Mouse (Mus musculus) gastrocnemius, postnatal 25 days (tissue): ENCODE results near the gene Timm29. TPM values are rescaled to one million over a fixed set of nuclear protein-coding genes. Genes with fewer than 3 reads are reported as not detected.

Source experiments
- DNase-seq: peaks from one replicate; pipeline ENCODE4 v3.0.0; 2022
- microRNA-seq, 2 experiments: library from miRNA; unstranded; fragments of <30 nt; microRNA quantifications; one replicate each; pipeline ENCODE4 v1.2.0; 2021; ENCODE audit warnings: borderline replicate concordance in 2 of 2
- total RNA-seq, 2 experiments: library from RNA; stranded (reverse); gene quantifications; 1 replicate in 1 of 2; 2 replicates in 1 of 2; pipeline ENCODE4 v1.2.3; 2021

Gene Timm29
- total RNA-seq, 2 experiments from 2014 or later, result 41.6 to 41.8 TPM

GRCm38 (mm10) chr9:21616232-21616781, 23.8 kb downstream of the Timm29 start:
- DNase-seq, result peak; percentile 93

DNA sequence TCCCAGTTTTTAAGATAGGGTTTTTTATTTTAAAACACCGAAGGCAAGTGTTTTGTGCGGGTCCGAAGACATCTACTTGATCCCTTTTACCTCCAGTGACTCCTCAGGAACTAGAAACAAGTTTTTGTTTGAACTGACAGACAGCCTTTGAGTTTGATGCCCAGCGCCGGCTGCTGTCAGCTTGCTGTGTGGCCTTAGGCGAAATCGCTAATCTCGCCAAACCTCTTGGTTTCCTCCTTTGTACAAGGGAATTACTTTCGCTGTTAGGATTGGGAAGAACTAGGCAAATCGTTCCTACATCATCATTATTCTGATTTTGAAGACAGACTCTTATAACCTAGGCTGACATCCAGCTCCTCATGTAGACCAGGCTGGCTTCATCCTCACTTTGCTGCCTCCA, 24.5 kb downstream of the Timm29 start:
- no peak for DNase-seq

DNA sequence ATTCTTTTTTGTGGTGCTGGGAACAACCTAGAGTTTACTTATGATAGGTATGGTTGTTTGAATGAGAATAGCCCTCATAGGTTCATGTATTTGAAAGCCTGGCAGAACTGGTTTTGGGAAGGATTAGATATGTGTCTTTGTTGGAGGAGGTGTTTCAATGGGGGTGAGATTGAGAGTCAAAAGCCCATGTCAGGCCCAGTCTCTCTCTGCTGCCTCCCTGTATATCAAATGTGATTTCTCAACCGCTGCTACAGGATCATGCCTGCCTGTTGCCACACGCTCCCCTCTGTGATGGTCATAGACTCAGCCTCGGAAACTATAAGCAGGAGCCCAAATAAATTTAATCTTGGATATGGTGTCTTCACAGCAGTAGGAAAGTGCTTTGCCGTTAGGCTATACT, 27.7 kb downstream of the Timm29 start:
- DNase-seq, result no peak

GRCm38 (mm10) chr9:21622676-21623075, 30.2 kb downstream of the Timm29 start:
- DNase-seq, result no peak

- no peak for DNase-seq
Measured at GRCm38 (mm10) chr9:21625342-21626339, 33.1 kb downstream of the Timm29 start.

DNA sequence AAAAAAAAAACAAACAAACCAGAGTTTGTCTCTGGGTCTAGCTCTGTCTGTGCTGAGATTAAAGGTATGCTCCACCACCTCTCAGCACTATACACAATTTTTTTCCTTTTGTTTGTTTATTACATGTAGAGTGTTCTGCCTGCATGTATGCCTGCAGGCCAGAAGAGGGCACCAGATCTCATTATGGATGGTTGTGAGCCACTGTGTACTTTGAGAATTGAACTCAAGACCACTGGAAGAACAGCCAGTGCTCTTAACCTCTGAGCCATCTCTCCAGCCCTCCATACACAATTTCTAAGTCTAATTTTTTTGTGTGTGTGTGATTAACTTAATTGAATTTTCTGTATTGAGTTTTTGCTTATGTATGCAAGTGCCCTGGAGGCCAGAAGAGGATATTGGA, 34.0 kb downstream of the Timm29 start:
- DNase-seq, result no peak

DNA sequence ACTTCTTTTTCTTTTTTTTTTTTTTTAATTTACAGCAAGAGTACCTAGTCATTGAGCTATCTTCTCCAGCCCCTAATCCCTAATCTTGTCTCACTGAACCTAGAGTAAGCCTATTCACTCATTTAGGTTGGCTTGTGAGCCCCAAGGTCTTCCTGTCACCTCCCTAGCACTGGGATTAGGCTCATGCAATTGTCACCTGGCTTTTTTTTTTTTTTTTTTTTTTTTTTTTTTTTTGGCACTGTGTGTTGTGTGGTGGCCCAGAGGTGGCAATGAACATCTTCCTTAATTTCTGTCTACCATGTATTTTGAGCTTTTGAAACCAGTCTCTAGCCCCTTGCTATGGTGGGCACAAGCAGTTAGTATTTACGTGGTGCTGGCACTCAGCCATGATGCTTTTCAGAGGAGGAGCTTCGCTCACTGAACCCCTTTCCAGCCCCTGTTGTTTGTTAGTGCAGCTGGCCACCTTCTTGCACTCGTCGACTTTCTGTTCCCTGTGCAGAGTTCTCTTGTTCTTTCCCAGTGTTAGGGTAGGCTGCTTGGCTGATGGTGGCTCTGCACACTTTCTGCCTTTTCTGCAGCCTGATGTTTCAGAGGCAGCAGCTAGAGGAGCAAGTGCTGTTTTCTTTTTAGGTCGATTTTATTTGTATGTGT, 34.7 kb downstream of the Timm29 start:
- DNase-seq, result no peak

- DNase-seq, result no peak
Measured at GRCm38 (mm10) chr9:21630673-21631072, 38.2 kb downstream of the Timm29 start.

- no peak for DNase-seq
Measured at GRCm38 (mm10) chr9:21633106-21633505, 40.6 kb downstream of the Timm29 start.

- DNase-seq, result no peak
Measured at GRCm38 (mm10) chr9:21635639-21636038, 43.1 kb downstream of the Timm29 start.

- no peak for DNase-seq
Measured at GRCm38 (mm10) chr9:21639031-21639430, 46.5 kb downstream of the Timm29 start.

Small RNA genes lying within 50 kb of the gene (microRNA-seq; reads per million reads assigned to microRNA genes)
- gene Mir1946b, result 0 reads per million in 2 experiments

Other genes with a start within 250 kb of the Timm29 start
- gene Ilf3, start 224.9 kb upstream of the Timm29 start, total RNA-seq, result 10 to 100 TPM; 17.9 to 19.2 TPM
- gene Qtrt1, start 180.9 kb upstream of the Timm29 start, total RNA-seq, result 1 to 10 TPM; 5.3 to 7.7 TPM
- 10 to 100 TPM; 39.9 to 41.6 TPM for gene Dnm2, start 167.8 kb upstream of the Timm29 start, total RNA-seq
- 10 to 100 TPM; 27.6 to 28.1 TPM for gene Tmed1, start 82.5 kb upstream of the Timm29 start, total RNA-seq
- gene AB124611, start 66.5 kb upstream of the Timm29 start, total RNA-seq, result under 1 TPM; 0.56 to 0.67 TPM
- 10 to 100 TPM; 58.2 to 60.9 TPM for gene Carm1, start 45.8 kb upstream of the Timm29 start, total RNA-seq
- gene Yipf2, start 106 bp downstream of the Timm29 start, total RNA-seq, result 1 to 10 TPM; 3.5 to 5.1 TPM
- gene Smarca4, start 23.4 kb downstream of the Timm29 start, total RNA-seq, result 10 to 100 TPM; 39.3 to 39.6 TPM
- gene Ldlr, start 130.8 kb downstream of the Timm29 start, total RNA-seq, result 1 to 10 TPM; 4.1 to 5.3 TPM
- gene Spc24, start 167.6 kb downstream of the Timm29 start, total RNA-seq, result 1 to 10 TPM in 1 of 2 experiments, under 1 TPM in 1; 0.77 to 2.2 TPM
- 10 to 100 TPM; 14.3 to 17.5 TPM for gene Kank2, start 206.0 kb downstream of the Timm29 start, total RNA-seq
- gene Angptl8, start 242.8 kb downstream of the Timm29 start, total RNA-seq, result under 1 TPM in 1 of 2 experiments, not detected in 1; 0.43 TPM